Mouse (Mus musculus) hindbrain, embryonic 14.5 days (tissue): ENCODE measurements around the gene Slfn2. TPM values are rescaled to one million over a fixed set of nuclear protein-coding genes. Genes with fewer than 3 reads are reported as not detected.
"Not testable (repeated sequence)": the region's sequence is repeated elsewhere in the genome, so short reads cannot be mapped to it uniquely, and the experiment has no call there.

Source experiments
- ATAC-seq: fragments of 200-750 bp; cut with Nextera tagmentation; 2 replicates; pipeline ENCODE4 v1.8.0; 2017; ENCODE audit warnings: moderate number of reproducible peaks, mild to moderate bottlenecking, moderate TSS enrichment, moderate library complexity; ENCODE audit not compliant: low FRiP score
- DNase-seq: peaks from one replicate; pipeline ENCODE4 v3.0.0-alpha.2; 2015; ENCODE audit warnings: low spot score
- H3K27ac ChIP-seq: fragments of 300-500 bp; sonication (generic); 2 replicates; pipeline ENCODE4 v1.5.1; 2014; ENCODE audit warnings: mild to moderate bottlenecking, moderate library complexity
- H3K27me3 ChIP-seq: fragments of 300-500 bp; sonication (generic); 2 replicates; pipeline ENCODE4 v1.6.1; 2014; ENCODE audit warnings: mild to moderate bottlenecking, low read length, mixed read lengths; ENCODE audit not compliant: control insufficient read depth, insufficient read depth
- H3K36me3 ChIP-seq: fragments of 300-500 bp; sonication (generic); replicated peaks from 2 replicates; pipeline ENCODE4 v1.6.1; 2014; ENCODE audit not compliant: control insufficient read depth, insufficient read depth
- H3K4me1 ChIP-seq: fragments of 300-500 bp; sonication (generic); replicated peaks from 2 replicates; pipeline ENCODE4 v1.6.1; 2014; ENCODE audit warnings: antibody characterized with exemption, low read length, mixed read lengths; ENCODE audit not compliant: control insufficient read depth, insufficient read depth
- H3K4me2 ChIP-seq: fragments of 300-500 bp; sonication (generic); replicated peaks from 2 replicates; pipeline ENCODE4 v1.6.1; 2014; ENCODE audit warnings: mild to moderate bottlenecking, moderate library complexity
- H3K4me3 ChIP-seq: fragments of 300-500 bp; sonication (generic); replicated peaks from 2 replicates; pipeline ENCODE4 v1.5.1; 2014; ENCODE audit warnings: mild to moderate bottlenecking, low read length
- H3K9ac ChIP-seq: fragments of 300-500 bp; sonication (generic); 2 replicates; pipeline ENCODE4 v1.6.1; 2014
- H3K9me3 ChIP-seq: fragments of 300-500 bp; sonication (generic); 2 replicates; pipeline ENCODE4 v1.6.1; 2016; ENCODE audit warnings: low read length; ENCODE audit not compliant: control insufficient read depth
- WGBS: fragments of 180-500 bp; shearing (Covaris S2); extraction: QIAGEN DNeasy Blood & Tissue Kit; methylation state at CpG from one replicate; pipeline ENCODE4 v1.1.7; 2014; 5-methylcytosine and 5-hydroxymethylcytosine counted together
- polyA plus RNA-seq: library from polyadenylated mRNA; unstranded; fragments of >200 nt; fragmentation: Nextera tagmentation; extraction: Ambion mirVana; gene quantifications from 2 replicates; pipeline ENCODE4 v1.2.1, GENCODE M21; 2014

Gene Slfn2
- polyA plus RNA-seq = 1.3 and 1.4 TPM in 2 replicates

GRCm38 (mm10) chr11:83064946-83065345 lies at the start of gene Slfn2:
Gene Slfn2, plus strand, starts transcription at chr11:83065112.
- DNase-seq (no peak), ATAC-seq (no peak)
- no peak within 1 kb of the TSS for H3K4me3 ChIP-seq
- no peaks in the 10 kb centered on the region; the same call in 1 of the 2 replicates for H3K4me1 ChIP-seq
- H3K9me3 ChIP-seq = no peaks in the 10 kb centered on the region
- no peak within 1 kb of the TSS for H3K9ac ChIP-seq
- no peaks in the 10 kb centered on the region for H3K36me3 ChIP-seq
- no peak within 1 kb of the TSS for H3K4me2 ChIP-seq
- H3K27ac ChIP-seq = no peak within 1 kb of the TSS
- 92% methylated on average over 2 of the region's 2 CpGs for WGBS
- no peaks in the 10 kb centered on the region for H3K27me3 ChIP-seq

GRCm38 (mm10) chr11:83016093-83016492 lies 48.8 kb upstream of the Slfn2 start:
- ATAC-seq (no peak), DNase-seq (no peak)
- H3K4me3 ChIP-seq = no peak overlapping the region

GRCm38 (mm10) chr11:83019561-83020519 lies 45.1 kb upstream of the Slfn2 start:
- H3K9ac ChIP-seq, H3K27ac ChIP-seq, DNase-seq, H3K4me2 ChIP-seq, ATAC-seq, H3K4me3 ChIP-seq, H3K36me3 ChIP-seq, H3K27me3 ChIP-seq, H3K4me1 ChIP-seq, H3K9me3 ChIP-seq: not testable (repeated sequence)
- 81% methylated on average over 18 of the region's 18 CpGs for WGBS

More at GRCm38 (mm10) chr11:83016093-83016492, 48.8 kb upstream of the Slfn2 start:
- Histone ChIP-seq H3K4me2 (no peak overlapping the region), H3K9me3 (no peaks in the 10 kb centered on the region), H3K27ac (no peak overlapping the region), H3K36me3 (no peaks in the 10 kb centered on the region), H3K9ac (no peak overlapping the region), H3K4me1 (no peaks in the 10 kb centered on the region), H3K27me3 (no peaks in the 10 kb centered on the region)

GRCm38 (mm10) chr11:83020621-83021020 lies 44.3 kb upstream of the Slfn2 start, which contains the start of gene Slfn8:
Gene Slfn8, minus strand, starts transcription at chr11:83020810.
- DNase-seq = no peak
- WGBS = 80% methylated on average over 5 of the region's 5 CpGs

GRCm38 (mm10) chr11:83038686-83039085 lies 26.2 kb upstream of the Slfn2 start:
- not testable (repeated sequence) for H3K4me3 ChIP-seq, H3K9ac ChIP-seq, ATAC-seq, H3K27ac ChIP-seq, H3K9me3 ChIP-seq, DNase-seq, H3K27me3 ChIP-seq, H3K4me1 ChIP-seq, H3K4me2 ChIP-seq, H3K36me3 ChIP-seq
- 86% methylated on average over 3 of the region's 3 CpGs for WGBS

More at GRCm38 (mm10) chr11:83020621-83021020, 44.3 kb upstream of the Slfn2 start, which contains the start of gene Slfn8:
- Histone ChIP-seq H3K36me3 (no peaks in the 10 kb centered on the region), H3K9ac (no peak within 1 kb of the TSS), H3K27ac (no peak within 1 kb of the TSS), H3K9me3 (no peaks in the 10 kb centered on the region), H3K4me1 (no peaks in the 10 kb centered on the region), H3K4me2 (no peak within 1 kb of the TSS), H3K4me3 (no peak within 1 kb of the TSS), H3K27me3 (no peaks in the 10 kb centered on the region)
- ATAC-seq = no peak

- Histone ChIP-seq H3K27me3 (no peaks in the 10 kb centered on the region), H3K9ac (no peak overlapping the region), H3K9me3 (no peaks in the 10 kb centered on the region), H3K4me1 (no peaks in the 10 kb centered on the region), H3K27ac (no peak overlapping the region), H3K4me2 (no peak overlapping the region), H3K4me3 (no peak overlapping the region), H3K36me3 (no peaks in the 10 kb centered on the region)
- no peak for DNase-seq
- 70% methylated on average over 1 of the region's 1 CpGs for WGBS
- no peak for ATAC-seq
These were observed 25.8 kb upstream of the Slfn2 start for GRCm38 (mm10) chr11:83039156-83039555.

- no peak overlapping the region for H3K27ac ChIP-seq
- no peaks in the 10 kb centered on the region for H3K36me3 ChIP-seq
- H3K4me1 ChIP-seq = no peaks in the 10 kb centered on the region
- H3K4me3 ChIP-seq = no peak overlapping the region
- 14% methylated on average over 19 of the region's 19 CpGs for WGBS
- no peak overlapping the region for H3K9ac ChIP-seq
- ATAC-seq (no peak), DNase-seq (no peak)
- H3K9me3 ChIP-seq = no peaks in the 10 kb centered on the region
- H3K27me3 ChIP-seq = no peaks in the 10 kb centered on the region
- H3K4me2 ChIP-seq = peak overlapping the region; percentile 5; the same call in 1 of the 2 replicates
These were observed 25.1 kb upstream of the Slfn2 start for GRCm38 (mm10) chr11:83039796-83040195.

GRCm38 (mm10) chr11:83040325-83040724 lies 24.6 kb upstream of the Slfn2 start:
- Histone ChIP-seq H3K4me2 (peak overlapping the region; percentile 5; the same call in 1 of the 2 replicates), H3K27me3 (no peaks in the 10 kb centered on the region), H3K9ac (no peak overlapping the region), H3K4me1 (no peaks in the 10 kb centered on the region), H3K36me3 (no peaks in the 10 kb centered on the region), H3K4me3 (no peak overlapping the region), H3K27ac (no peak overlapping the region), H3K9me3 (no peaks in the 10 kb centered on the region)
- DNase-seq (no peak), ATAC-seq (no peak)
- 14% methylated on average over 1 of the region's 1 CpGs for WGBS

GRCm38 (mm10) chr11:83041000-83041399 lies 23.9 kb upstream of the Slfn2 start:
- Histone ChIP-seq H3K4me1 (no peaks in the 10 kb centered on the region), H3K9me3 (no peaks in the 10 kb centered on the region), H3K27me3 (no peaks in the 10 kb centered on the region), H3K27ac (no peak overlapping the region), H3K9ac (no peak overlapping the region), H3K4me3 (no peak overlapping the region), H3K4me2 (no peak overlapping the region), H3K36me3 (no peaks in the 10 kb centered on the region)
- ATAC-seq (no peak), DNase-seq (no peak)
